Comparison of ENCODE assay signal across 21 mouse cellular contexts in the genomic region with DNA sequence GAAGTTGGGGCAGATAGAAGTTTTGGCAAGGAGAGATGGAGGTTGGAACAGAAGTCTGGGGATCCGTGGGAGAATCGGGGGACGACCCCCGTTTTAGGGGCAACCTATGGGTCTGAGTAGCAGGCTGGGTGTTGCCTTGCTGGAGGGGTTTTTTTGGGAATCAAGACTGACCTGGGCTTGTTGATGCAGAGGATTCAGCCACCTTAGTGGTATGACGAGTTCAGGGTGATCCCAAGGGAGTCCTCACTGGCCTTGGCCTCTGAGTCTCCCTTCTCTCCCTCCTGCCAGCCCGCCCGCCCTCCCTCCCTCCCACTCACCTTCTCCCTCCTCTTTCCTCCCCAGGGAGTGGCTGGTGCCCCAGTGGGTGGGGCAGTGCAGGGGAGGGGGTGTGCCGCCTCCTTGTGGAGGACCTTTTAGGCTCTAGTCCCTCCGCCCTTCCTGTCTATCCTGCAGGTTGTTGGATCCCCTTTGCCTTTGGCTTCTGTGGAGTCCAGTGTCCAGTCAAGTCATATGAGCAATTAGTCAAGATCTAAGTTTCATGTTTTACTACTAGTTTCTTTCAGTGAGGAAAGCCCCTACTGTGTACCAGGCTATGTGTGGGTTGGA. TPM values are rescaled to one million over a fixed set of nuclear protein-coding genes. Genes with fewer than 3 reads are reported as not detected.
DNase-seq lines count a peak whose midpoint lies in the region; ATAC-seq and TF ChIP-seq lines count a peak whose summit lies in the region.
"Had no signal": no experiment of that assay in that cellular context is flagged by ENCODE, and none has a peak within 500 bp of the region (broad histone marks: within the 10 kb centered on the region; RNA-seq: fewer than 3 reads in every experiment).

No protein-coding gene starts in this region.

- DNase-seq in c-Kit-positive CD71-positive TER-119-negative erythroid progenitor cells, embryonic 14.5 days (ENCODE audit: low read depth), result peak; percentile 54
- DNase-seq in liver, embryonic 13.5 days, result peak; percentile 77
- DNase-seq in spleen, postnatal 36 days (ENCODE audit: low spot score in 2 of 2), result peak; percentile 46 to 56
- no peak for DNase-seq in right cerebral cortex, postnatal 36 days (ENCODE audit: low spot score in 2 of 2)
- DNase-seq in cerebellum, adult 8-10 months, result no peak
- no peak for DNase-seq in layer of hippocampus, postnatal 36 days
- DNase-seq: adrenal gland, postnatal 36 days; cerebellum, adult 11 months; forebrain, postnatal 0 days; gastrocnemius, postnatal 10 days; kidney, adult 9 months; lung, postnatal 36 days had no signal

- H3K9ac ChIP-seq in intestine, embryonic 15.5 days, result no peak overlapping the region
- H3K9ac ChIP-seq in intestine, postnatal 0 days (ENCODE audit: low read depth, low read length), result no peak overlapping the region
- H3K9ac ChIP-seq in liver, embryonic 13.5 days, result peak overlapping the region; percentile 88
- H3K9ac ChIP-seq: forebrain, postnatal 0 days; heart, embryonic 15.5 days; hindbrain, embryonic 14.5 days; limb, embryonic 15.5 days; neural tube, embryonic 15.5 days had no signal

- no peaks in the 10 kb centered on the region for H3K4me1 ChIP-seq in intestine, embryonic 15.5 days (replicated peaks)
- no peaks in the 10 kb centered on the region for H3K4me1 ChIP-seq in intestine, postnatal 0 days (replicated peaks; ENCODE audit: control insufficient read depth, insufficient read depth, low read length)
- peaks cover 51% of the 10 kb centered on the region for H3K4me1 ChIP-seq in liver, embryonic 13.5 days (replicated peaks)
- H3K4me1 ChIP-seq: heart, embryonic 15.5 days; limb, embryonic 15.5 days; neural tube, embryonic 15.5 days had no signal

- H3K36me3 ChIP-seq in intestine, embryonic 15.5 days, result no peaks in the 10 kb centered on the region
- H3K36me3 ChIP-seq in intestine, postnatal 0 days (ENCODE audit: control insufficient read depth, insufficient read depth), result no peaks in the 10 kb centered on the region
- peaks cover 13% of the 10 kb centered on the region for H3K36me3 ChIP-seq in liver, embryonic 13.5 days
- H3K36me3 ChIP-seq: heart, embryonic 15.5 days; limb, embryonic 15.5 days; neural tube, embryonic 15.5 days had no signal

- no peak for TF ChIP-seq CTCF in intestine, postnatal 0 days (IDR thresholded peaks at IDR 0.05; ENCODE audit: low read depth)

- ATAC-seq in intestine, embryonic 15.5 days, result peak; percentile 69; the same call in 1 of the 2 replicates
- ATAC-seq in intestine, postnatal 0 days, result no peak
- ATAC-seq in liver, embryonic 13.5 days (ENCODE audit: low read depth), result peak; percentile 79
- ATAC-seq: activated CD4-positive, CD25-positive, alpha-beta regulatory T cell, adult 4 months; forebrain, postnatal 0 days had no signal

- no peak overlapping the region for H3K27ac ChIP-seq in intestine, embryonic 15.5 days
- H3K27ac ChIP-seq in intestine, postnatal 0 days (ENCODE audit: low read depth, low read length), result no peak overlapping the region
- peak overlapping the region; percentile 93 for H3K27ac ChIP-seq in liver, embryonic 13.5 days
- H3K27ac ChIP-seq: heart, embryonic 15.5 days; hindbrain, embryonic 14.5 days; limb, embryonic 15.5 days; neural tube, embryonic 15.5 days had no signal

- H3K27me3 ChIP-seq in intestine, embryonic 15.5 days (replicated peaks), result no peaks in the 10 kb centered on the region
- H3K27me3 ChIP-seq in intestine, postnatal 0 days (replicated peaks; ENCODE audit: control insufficient read depth, insufficient read depth, low read length), result no peaks in the 10 kb centered on the region
- H3K27me3 ChIP-seq in liver, embryonic 13.5 days, result no peaks in the 10 kb centered on the region
- H3K27me3 ChIP-seq: heart, embryonic 15.5 days; limb, embryonic 15.5 days; neural tube, embryonic 15.5 days had no signal

- no peak overlapping the region for H3K4me2 ChIP-seq in intestine, embryonic 15.5 days (replicated peaks)
- H3K4me2 ChIP-seq in intestine, postnatal 0 days (replicated peaks; ENCODE audit: low read depth), result no peak overlapping the region
- H3K4me2 ChIP-seq in liver, embryonic 13.5 days, result peak overlapping the region; percentile 76
- H3K4me2 ChIP-seq: heart, embryonic 15.5 days; hindbrain, embryonic 14.5 days; limb, embryonic 15.5 days; neural tube, embryonic 15.5 days had no signal

- no peak overlapping the region for H3K4me3 ChIP-seq in intestine, embryonic 15.5 days (replicated peaks)
- no peak overlapping the region for H3K4me3 ChIP-seq in intestine, postnatal 0 days (ENCODE audit: low read depth, low read length)
- peak overlapping the region; percentile 72 for H3K4me3 ChIP-seq in liver, embryonic 13.5 days (replicated peaks)
- H3K4me3 ChIP-seq: heart, embryonic 15.5 days; limb, embryonic 15.5 days; neural tube, embryonic 15.5 days had no signal

- no peaks in the 10 kb centered on the region for H3K9me3 ChIP-seq in intestine, embryonic 15.5 days
- H3K9me3 ChIP-seq in intestine, postnatal 0 days (ENCODE audit: control insufficient read depth), result no peaks in the 10 kb centered on the region
- H3K9me3 ChIP-seq in liver, embryonic 13.5 days (replicated peaks), result no peaks in the 10 kb centered on the region
- H3K9me3 ChIP-seq: heart, embryonic 15.5 days; limb, embryonic 15.5 days; neural tube, embryonic 15.5 days had no signal

- WGBS in intestine, embryonic 15.5 days, result 80% methylated on average over 6 of the region's 9 CpGs
- WGBS in intestine, postnatal 0 days, result 78% methylated on average over 8 of the region's 9 CpGs
- 49% methylated on average over 7 of the region's 9 CpGs for WGBS in liver, embryonic 13.5 days (ENCODE audit: insufficient replicate concordance)

RNA-seq across cellular contexts. Expression of a gene that starts 10.2 kb away (rescaled TPM):
- polyA plus RNA-seq in intestine, embryonic 15.5 days (2015; fragmentation: Nextera tagmentation; extraction: Ambion mirVana), result 1.7 and 2.4 TPM in 2 replicates
- 0.08 TPM in 1 of 2 replicates, not detected in the other for polyA plus RNA-seq in intestine, postnatal 0 days (2015; fragmentation: Nextera tagmentation; extraction: Ambion mirVana)
- 135 and 145 TPM in 2 replicates for polyA plus RNA-seq in liver, embryonic 13.5 days (2015; fragmentation: Nextera tagmentation; extraction: Ambion mirVana)
- not detected for total RNA-seq in layer of hippocampus, postnatal 36 days (2021)
- total RNA-seq: forebrain, postnatal 0 days; left cerebral cortex, postnatal 10 days had no signal
- polyA plus RNA-seq: forebrain, postnatal 0 days; hindbrain, embryonic 14.5 days; neural tube, embryonic 15.5 days had no signal

RNA-seq across cellular contexts. Expression of a gene that starts 20.0 kb away (rescaled TPM):
- polyA plus RNA-seq in intestine, embryonic 15.5 days (2015; fragmentation: Nextera tagmentation; extraction: Ambion mirVana), result 19.0 and 19.1 TPM in 2 replicates
- polyA plus RNA-seq in intestine, postnatal 0 days (2015; fragmentation: Nextera tagmentation; extraction: Ambion mirVana), result 4.6 and 5.4 TPM in 2 replicates
- polyA plus RNA-seq in liver, embryonic 13.5 days (2015; fragmentation: Nextera tagmentation; extraction: Ambion mirVana), result 8.9 and 10.5 TPM in 2 replicates
- 10 to 100 TPM; 50.6 to 50.8 TPM for total RNA-seq in layer of hippocampus, postnatal 36 days (2021)

RNA-seq across cellular contexts. Expression of a gene that starts 39.3 kb away (rescaled TPM):
- polyA plus RNA-seq in intestine, embryonic 15.5 days (2015; fragmentation: Nextera tagmentation; extraction: Ambion mirVana), result not detected in 2 replicates
- not detected in 2 replicates for polyA plus RNA-seq in intestine, postnatal 0 days (2015; fragmentation: Nextera tagmentation; extraction: Ambion mirVana)
- polyA plus RNA-seq in liver, embryonic 13.5 days (2015; fragmentation: Nextera tagmentation; extraction: Ambion mirVana), result not detected in 2 replicates
- not detected for total RNA-seq in layer of hippocampus, postnatal 36 days (2021)
- total RNA-seq: adrenal gland, postnatal 36 days; forebrain, postnatal 0 days; gastrocnemius, postnatal 10 days; left cerebral cortex, postnatal 10 days; monocyte, adult 5-6 weeks had no signal
- polyA plus RNA-seq: activated CD4-positive, CD25-positive, alpha-beta regulatory T cell, adult 4 months; forebrain, postnatal 0 days; heart, embryonic 15.5 days; hindbrain, embryonic 14.5 days; limb, embryonic 15.5 days had no signal

RNA-seq across cellular contexts. Expression of a gene that starts 48.1 kb away (rescaled TPM):
- polyA plus RNA-seq in intestine, embryonic 15.5 days (2015; fragmentation: Nextera tagmentation; extraction: Ambion mirVana), result 14.2 and 14.4 TPM in 2 replicates
- polyA plus RNA-seq in intestine, postnatal 0 days (2015; fragmentation: Nextera tagmentation; extraction: Ambion mirVana), result 17.5 and 18.0 TPM in 2 replicates
- 0.18 and 0.19 TPM in 2 replicates for polyA plus RNA-seq in liver, embryonic 13.5 days (2015; fragmentation: Nextera tagmentation; extraction: Ambion mirVana)
- 100 to 1,000 TPM; 365 to 412 TPM for total RNA-seq in layer of hippocampus, postnatal 36 days (2021)
- total RNA-seq: monocyte, adult 5-6 weeks had no signal
- polyA plus RNA-seq: activated CD4-positive, CD25-positive, alpha-beta regulatory T cell, adult 4 months had no signal

RNA-seq across cellular contexts. Expression of a gene that starts 50.6 kb away (rescaled TPM):
- polyA plus RNA-seq in intestine, embryonic 15.5 days (2015; fragmentation: Nextera tagmentation; extraction: Ambion mirVana), result 3.6 and 3.8 TPM in 2 replicates
- polyA plus RNA-seq in intestine, postnatal 0 days (2015; fragmentation: Nextera tagmentation; extraction: Ambion mirVana), result 39.5 and 41.4 TPM in 2 replicates
- polyA plus RNA-seq in liver, embryonic 13.5 days (2015; fragmentation: Nextera tagmentation; extraction: Ambion mirVana), result 0.29 and 0.36 TPM in 2 replicates
- under 1 TPM in 1 of 2 experiments, not detected in 1; 0.81 TPM for total RNA-seq in layer of hippocampus, postnatal 36 days (2021)
- total RNA-seq: adrenal gland, postnatal 36 days; gastrocnemius, postnatal 10 days; monocyte, adult 5-6 weeks had no signal
- polyA plus RNA-seq: activated CD4-positive, CD25-positive, alpha-beta regulatory T cell, adult 4 months; limb, embryonic 15.5 days had no signal

Comparison
In these comparisons a context has a peak if more than half of its experiments do, and no peak if none do; other contexts are left out.
1. DNase-seq: peak in c-Kit-positive CD71-positive TER-119-negative erythroid progenitor cells, embryonic 14.5 days (single experiment), liver, embryonic 13.5 days (single experiment) and spleen, postnatal 36 days (2 of 2); none in right cerebral cortex, postnatal 36 days (0 of 2), cerebellum, adult 8-10 months (single experiment) and layer of hippocampus, postnatal 36 days (0 of 2).
2. RNA of a gene that starts 10.2 kb away (polyA plus RNA-seq): 135 to 145 TPM in liver, embryonic 13.5 days; 1.7 to 2.4 TPM in intestine, embryonic 15.5 days and 0.08 TPM in intestine, postnatal 0 days; every median in the first group is over 10 times any median in the second.